In the genomic region with DNA sequence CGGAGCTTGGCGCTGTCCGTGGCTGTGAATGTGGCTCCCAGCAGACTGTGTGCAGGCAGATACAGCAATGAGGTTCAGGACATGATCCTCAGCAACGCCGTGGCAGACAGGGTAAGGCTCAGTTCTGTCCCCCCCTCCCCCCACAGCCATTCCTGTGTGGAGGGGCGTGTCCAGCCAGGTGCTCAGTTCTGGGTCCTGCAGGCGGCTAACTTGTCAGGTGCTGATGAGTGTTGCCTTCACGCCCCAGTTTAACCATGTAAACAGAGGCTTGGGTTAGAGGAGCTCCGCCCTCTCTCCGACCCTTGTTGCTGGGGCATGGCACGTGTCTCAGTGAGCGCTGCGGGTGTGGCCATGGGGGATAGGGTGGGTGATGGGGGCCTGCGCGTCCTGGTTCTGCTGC, we compare ENCODE assay signal across 16 mouse cellular contexts.
"Had no signal": no experiment of that assay in that cellular context is flagged by ENCODE, and none has a peak within 500 bp of the region (broad histone marks: within the 10 kb centered on the region; RNA-seq: fewer than 3 reads in every experiment).

No protein-coding gene starts in this region.

- H3K9ac ChIP-seq: limb, embryonic 15.5 days; liver, embryonic 12.5 days; lung, embryonic 15.5 days; neural tube, embryonic 13.5 days had no signal

- H3K9me3 ChIP-seq: limb, embryonic 15.5 days; liver, embryonic 12.5 days; lung, embryonic 15.5 days; midbrain, embryonic 10.5 days; neural tube, embryonic 13.5 days had no signal

- H3K27me3 ChIP-seq: limb, embryonic 15.5 days; liver, embryonic 12.5 days; lung, embryonic 15.5 days; neural tube, embryonic 13.5 days had no signal

- H3K4me2 ChIP-seq: limb, embryonic 15.5 days; liver, embryonic 12.5 days; lung, embryonic 15.5 days; neural tube, embryonic 13.5 days had no signal

- ATAC-seq: liver, embryonic 12.5 days; midbrain, embryonic 16.5 days had no signal

- DNase-seq: kidney, adult 8-10 months; kidney, postnatal 10 days; kidney, postnatal 4 days; lung, postnatal 36 days; retina, postnatal 1 day; right cerebral cortex, postnatal 4 days; spleen, adult 18-20 months; thymus, adult 18-20 months; thymus, postnatal 14 days had no signal

- H3K4me3 ChIP-seq: left cerebral cortex, adult 2 months; limb, embryonic 15.5 days; liver, embryonic 12.5 days; lung, embryonic 15.5 days; midbrain, embryonic 10.5 days; neural tube, embryonic 13.5 days had no signal

- H3K4me1 ChIP-seq: limb, embryonic 15.5 days; lung, embryonic 15.5 days; neural tube, embryonic 13.5 days had no signal

- H3K27ac ChIP-seq: left cerebral cortex, adult 2 months; limb, embryonic 15.5 days; liver, embryonic 12.5 days; lung, embryonic 15.5 days; midbrain, embryonic 10.5 days; neural tube, embryonic 13.5 days had no signal
